Mouse (Mus musculus) myocyte (in vitro differentiated cells): ENCODE results near the gene Mrrf.

Experiments
- CEBPB ChIP-seq: IDR thresholded peaks from 2 replicates; pipeline ENCODE4 v1.6.1; 2011; ENCODE audit warnings: mild to moderate bottlenecking, moderate library complexity; ENCODE audit not compliant: poor library complexity, insufficient read depth, severe bottlenecking
- E2F4 ChIP-seq: IDR thresholded peaks from one replicate; pipeline ENCODE4 v1.6.1; 2011; ENCODE audit warnings: mild to moderate bottlenecking, control low read depth, moderate library complexity; ENCODE audit not compliant: insufficient read depth
- MAX ChIP-seq: IDR thresholded peaks from one replicate; pipeline ENCODE4 v1.6.1; 2011; ENCODE audit warnings: low read depth, mild to moderate bottlenecking, control low read depth
- MYOD1 ChIP-seq, 3 experiments: IDR thresholded peaks; one replicate each; pipeline ENCODE4 v1.6.1; 2011; ENCODE audit warnings: control low read depth in 2 of 3, low read depth in 2 of 3, mild to moderate bottlenecking in 2 of 3, moderate library complexity in 1 of 3; ENCODE audit not compliant: insufficient read length in 2 of 3, control insufficient read depth in 1 of 3
- MYOG ChIP-seq, 3 experiments: IDR thresholded peaks; one replicate each; pipeline ENCODE4 v1.6.1; 2011; ENCODE audit warnings: control low read depth in 2 of 3, low read depth in 2 of 3, mild to moderate bottlenecking in 2 of 3; ENCODE audit not compliant: insufficient read length in 2 of 3, control insufficient read depth in 1 of 3, insufficient read depth in 1 of 3
- POLR2A ChIP-seq: IDR thresholded peaks from one replicate; pipeline ENCODE4 v1.6.1; 2011; ENCODE audit warnings: low read depth, mild to moderate bottlenecking, control low read depth, moderate library complexity; ENCODE audit not compliant: insufficient read length
- POLR2AphosphoS2 ChIP-seq: IDR thresholded peaks from one replicate; pipeline ENCODE4 v1.6.1; 2011; ENCODE audit warnings: low read depth, control low read depth; ENCODE audit not compliant: insufficient read length
- REST ChIP-seq: IDR thresholded peaks from one replicate; pipeline ENCODE4 v1.6.1; 2011; ENCODE audit warnings: mild to moderate bottlenecking, control low read depth, moderate library complexity; ENCODE audit not compliant: insufficient read depth, insufficient read length
- SRF ChIP-seq: IDR thresholded peaks from one replicate; pipeline ENCODE4 v1.6.1; 2011; ENCODE audit warnings: low read depth; ENCODE audit not compliant: control insufficient read depth, insufficient read length
- TCF12 ChIP-seq: IDR thresholded peaks from one replicate; pipeline ENCODE4 v1.6.1; 2011; ENCODE audit warnings: mild to moderate bottlenecking, control low read depth; ENCODE audit not compliant: poor library complexity, insufficient read depth, severe bottlenecking
- TCF3 ChIP-seq: IDR thresholded peaks from one replicate; pipeline ENCODE4 v1.6.1; 2011; ENCODE audit warnings: low read depth, control low read depth; ENCODE audit not compliant: insufficient read length
- USF1 ChIP-seq: IDR thresholded peaks from one replicate; pipeline ENCODE4 v1.6.1; 2011; ENCODE audit warnings: low read depth, mild to moderate bottlenecking, control low read depth, moderate library complexity

- TF ChIP-seq POLR2A = no peak
- TF ChIP-seq CEBPB = no peak
- no peak for TF ChIP-seq MAX
- TF ChIP-seq E2F4 = no peak
- TF ChIP-seq POLR2AphosphoS2 = no peak
- TF ChIP-seq USF1 = no peak
- TF ChIP-seq MYOD1 (IDR thresholded peaks at IDR 0.05; ENCODE audit: control insufficient read depth in 1 of 3, insufficient read length in 2 of 3, low read depth in 2 of 3) = no peak
- TF ChIP-seq MYOG (IDR thresholded peaks at IDR 0.05; ENCODE audit: control insufficient read depth in 1 of 3, insufficient read depth in 1 of 3, insufficient read length in 2 of 3, low read depth in 2 of 3) = no peak
- no peak for TF ChIP-seq TCF12
- no peak for TF ChIP-seq SRF
- no peak for TF ChIP-seq REST
- TF ChIP-seq TCF3 = no peak
These were observed 32.4 kb upstream of the Mrrf start for GRCm38 (mm10) chr2:36103555-36104367.
